Mouse (Mus musculus) liver, embryonic 13.5 days (tissue): ENCODE results near the gene Olfr1132. TPM values are rescaled to one million over a fixed set of nuclear protein-coding genes. Genes with fewer than 3 reads are reported as not detected.
"Not testable (repeated sequence)": the region's sequence is repeated elsewhere in the genome, so short reads cannot be mapped to it uniquely, and the experiment has no call there.

Source experiments
- ATAC-seq: fragments of 200-750 bp; cut with Nextera tagmentation; 2 replicates; pipeline ENCODE4 v1.8.0; 2017; ENCODE audit warnings: low read depth, mild to moderate bottlenecking, moderate number of reproducible peaks, moderate library complexity
- DNase-seq: peaks from one replicate; pipeline ENCODE4 v3.0.0; 2022
- H3K27ac ChIP-seq: fragments of 300-500 bp; sonication (generic); 2 replicates; pipeline ENCODE4 v1.5.1; 2015; ENCODE audit warnings: moderate library complexity, mild to moderate bottlenecking, inconsistent platforms
- H3K27me3 ChIP-seq: fragments of 300-500 bp; sonication (generic); 2 replicates; pipeline ENCODE4 v1.6.1; 2015; ENCODE audit warnings: mild to moderate bottlenecking, inconsistent platforms
- H3K36me3 ChIP-seq: fragments of 300-500 bp; sonication (generic); 2 replicates; pipeline ENCODE4 v1.6.1; 2015; ENCODE audit warnings: mild to moderate bottlenecking, inconsistent platforms
- H3K4me1 ChIP-seq: fragments of 300-500 bp; sonication (generic); replicated peaks from 2 replicates; pipeline ENCODE4 v1.6.1; 2015; ENCODE audit warnings: inconsistent platforms
- H3K4me2 ChIP-seq: fragments of 300-500 bp; sonication (generic); 2 replicates; pipeline ENCODE4 v1.6.1; 2015; ENCODE audit warnings: inconsistent platforms, mild to moderate bottlenecking, moderate library complexity
- H3K4me3 ChIP-seq: fragments of 300-500 bp; sonication (generic); replicated peaks from 2 replicates; pipeline ENCODE4 v1.5.1; 2015; ENCODE audit warnings: mild to moderate bottlenecking, inconsistent platforms
- H3K9ac ChIP-seq: fragments of 300-500 bp; sonication (generic); 2 replicates; pipeline ENCODE4 v1.6.1; 2015; ENCODE audit warnings: mild to moderate bottlenecking, inconsistent platforms
- H3K9me3 ChIP-seq: fragments of 300-500 bp; sonication (generic); replicated peaks from 2 replicates; pipeline ENCODE4 v1.6.1; 2016; ENCODE audit warnings: inconsistent platforms
- WGBS: fragments of 180-500 bp; shearing (Covaris S2); methylation state at CpG from one replicate; pipeline ENCODE4 v1.1.7; 2015; ENCODE audit not compliant: insufficient replicate concordance; 5-methylcytosine and 5-hydroxymethylcytosine counted together
- polyA plus RNA-seq: library from polyadenylated mRNA; unstranded; fragments of >200 nt; fragmentation: Nextera tagmentation; extraction: Ambion mirVana; gene quantifications from 2 replicates; pipeline ENCODE4 v1.2.1, GENCODE M21; 2015

Gene Olfr1132
- polyA plus RNA-seq = not detected in 2 replicates

- no peak within 1 kb of the TSS for H3K4me3 ChIP-seq
These were observed at the start of gene Olfr1132 for GRCm38 (mm10) chr2:87637435-87637834. Gene Olfr1132 (minus strand): TSS chr2:87637535.

GRCm38 (mm10) chr2:87673564-87673963 lies 36.2 kb upstream of the Olfr1132 start, which contains the start of gene Olfr1135:
Gene Olfr1135 (minus strand): TSS chr2:87673664.
- ATAC-seq (no peak), DNase-seq (no peak)
- no peaks in the 10 kb centered on the region for H3K27me3 ChIP-seq
- no peaks in the 10 kb centered on the region for H3K4me1 ChIP-seq
- no peak within 1 kb of the TSS for H3K4me3 ChIP-seq
- no peak within 1 kb of the TSS for H3K4me2 ChIP-seq
- no peak within 1 kb of the TSS for H3K9ac ChIP-seq
- H3K36me3 ChIP-seq = no peaks in the 10 kb centered on the region
- H3K27ac ChIP-seq = no peak within 1 kb of the TSS
- WGBS = 4% methylated on average over 1 of the region's 1 CpGs
- no peaks in the 10 kb centered on the region for H3K9me3 ChIP-seq

More at GRCm38 (mm10) chr2:87637435-87637834, at the start of gene Olfr1132:
- H3K9me3 ChIP-seq = no peaks in the 10 kb centered on the region
- no peak within 1 kb of the TSS for H3K4me2 ChIP-seq
- DNase-seq (no peak), ATAC-seq (no peak)
- H3K27me3 ChIP-seq = no peaks in the 10 kb centered on the region
- H3K27ac ChIP-seq = no peak within 1 kb of the TSS
- H3K9ac ChIP-seq = no peak within 1 kb of the TSS
- H3K36me3 ChIP-seq = no peaks in the 10 kb centered on the region
- no peaks in the 10 kb centered on the region for H3K4me1 ChIP-seq

- Histone ChIP-seq H3K9ac (no peak within 1 kb of the TSS), H3K27ac (no peak within 1 kb of the TSS), H3K4me2 (no peak within 1 kb of the TSS), H3K4me3 (no peak within 1 kb of the TSS), H3K27me3 (no peaks in the 10 kb centered on the region), H3K9me3 (peaks cover 2% of the 10 kb centered on the region; the same call in 1 of the 2 replicates), H3K4me1 (no peaks in the 10 kb centered on the region), H3K36me3 (no peaks in the 10 kb centered on the region)
- WGBS = 65% methylated on average over 2 of the region's 2 CpGs
- ATAC-seq = no peak
- no peak for DNase-seq
These were observed 21.0 kb upstream of the Olfr1132 start, which contains the start of gene Olfr1134 for GRCm38 (mm10) chr2:87658360-87658759. Gene Olfr1134 (minus strand): TSS chr2:87658460.

GRCm38 (mm10) chr2:87647274-87647673 lies 9.9 kb upstream of the Olfr1132 start, which contains the start of gene Olfr1133:
Gene Olfr1133 (minus strand): TSS chr2:87647374.
- no peak within 1 kb of the TSS for H3K4me2 ChIP-seq
- DNase-seq (no peak), ATAC-seq (no peak)
- no peaks in the 10 kb centered on the region for H3K4me1 ChIP-seq
- no peaks in the 10 kb centered on the region for H3K9me3 ChIP-seq
- H3K9ac ChIP-seq = no peak within 1 kb of the TSS
- no peak within 1 kb of the TSS for H3K4me3 ChIP-seq
- H3K27ac ChIP-seq = no peak within 1 kb of the TSS
- no peaks in the 10 kb centered on the region for H3K36me3 ChIP-seq
- no peaks in the 10 kb centered on the region for H3K27me3 ChIP-seq

- no peak overlapping the region for H3K9ac ChIP-seq
- H3K4me3 ChIP-seq = no peak overlapping the region
- H3K27me3 ChIP-seq = no peaks in the 10 kb centered on the region
- no peak overlapping the region for H3K27ac ChIP-seq
- no peaks in the 10 kb centered on the region for H3K9me3 ChIP-seq
- ATAC-seq (no peak), DNase-seq (no peak)
- H3K4me1 ChIP-seq = no peaks in the 10 kb centered on the region
- no peak overlapping the region for H3K4me2 ChIP-seq
- H3K36me3 ChIP-seq = no peaks in the 10 kb centered on the region
These were observed 5.1 kb upstream of the Olfr1132 start for GRCm38 (mm10) chr2:87642441-87642840.

- Histone ChIP-seq H3K4me1 (no peaks in the 10 kb centered on the region), H3K9ac (no peak within 1 kb of the TSS), H3K27me3 (no peaks in the 10 kb centered on the region), H3K4me2 (no peak within 1 kb of the TSS), H3K36me3 (no peaks in the 10 kb centered on the region), H3K27ac (no peak within 1 kb of the TSS), H3K4me3 (no peak within 1 kb of the TSS), H3K9me3 (no peaks in the 10 kb centered on the region)
- DNase-seq = no peak
- ATAC-seq = no peak
- WGBS = 40% methylated on average over 3 of the region's 3 CpGs
These were observed 10.5 kb downstream of the Olfr1132 start, which contains the start of gene Olfr1131 for GRCm38 (mm10) chr2:87626804-87627203. Gene Olfr1131 (plus strand): TSS chr2:87627104.

- H3K4me3 ChIP-seq, H3K4me1 ChIP-seq, H3K36me3 ChIP-seq, H3K27me3 ChIP-seq, H3K4me2 ChIP-seq, ATAC-seq, H3K9me3 ChIP-seq, DNase-seq, H3K9ac ChIP-seq, H3K27ac ChIP-seq: not testable (repeated sequence)
These were observed 31.4 kb downstream of the Olfr1132 start, which contains the start of gene Olfr1130 for GRCm38 (mm10) chr2:87605912-87606311. Gene Olfr1130 (plus strand): TSS chr2:87606212.

Other genes starting within 250 kb of the Olfr1132 start
- gene Olfr1123, start 220.9 kb downstream of the Olfr1132 start, polyA plus RNA-seq = not detected in 2 replicates
- gene Olfr1124, start 207.3 kb downstream of the Olfr1132 start, polyA plus RNA-seq = 0.06 TPM in 1 of 2 replicates, not detected in the other
- gene Olfr1126, start 183.6 kb downstream of the Olfr1132 start, polyA plus RNA-seq = not detected in 2 replicates
- not detected in 2 replicates for gene Pramel7, start 140.4 kb downstream of the Olfr1132 start, polyA plus RNA-seq
- gene Pramel6, start 131.0 kb downstream of the Olfr1132 start, polyA plus RNA-seq = not detected in 2 replicates
- not detected in 2 replicates for gene Olfr153, start 105.7 kb downstream of the Olfr1132 start, polyA plus RNA-seq
- not detected in 2 replicates for gene Olfr1128, start 92.0 kb downstream of the Olfr1132 start, polyA plus RNA-seq
- gene Olfr1129, start 63.6 kb downstream of the Olfr1132 start, polyA plus RNA-seq = not detected in 2 replicates
- not detected in 2 replicates for gene Olfr1130, start 31.3 kb downstream of the Olfr1132 start, polyA plus RNA-seq
- not detected in 2 replicates for gene Olfr1131, start 10.4 kb downstream of the Olfr1132 start, polyA plus RNA-seq
- gene Olfr1133, start 9.8 kb upstream of the Olfr1132 start, polyA plus RNA-seq = not detected in 2 replicates
- not detected in 2 replicates for gene Olfr1134, start 20.9 kb upstream of the Olfr1132 start, polyA plus RNA-seq
- not detected in 2 replicates for gene Olfr1135, start 36.1 kb upstream of the Olfr1132 start, polyA plus RNA-seq
- gene Olfr1136, start 56.4 kb upstream of the Olfr1132 start, polyA plus RNA-seq = not detected in 2 replicates
- not detected in 2 replicates for gene Olfr1137, start 75.6 kb upstream of the Olfr1132 start, polyA plus RNA-seq
- gene Olfr1138, start 102.4 kb upstream of the Olfr1132 start, polyA plus RNA-seq = not detected in 2 replicates
- not detected in 2 replicates for gene Olfr1140, start 106.2 kb upstream of the Olfr1132 start, polyA plus RNA-seq
- gene Olfr1141, start 116.5 kb upstream of the Olfr1132 start, polyA plus RNA-seq = not detected in 2 replicates
- not detected in 2 replicates for gene Olfr152, start 141.9 kb upstream of the Olfr1132 start, polyA plus RNA-seq
- not detected in 2 replicates for gene Olfr1143, start 163.1 kb upstream of the Olfr1132 start, polyA plus RNA-seq
- not detected in 2 replicates for gene Olfr1145, start 172.3 kb upstream of the Olfr1132 start, polyA plus RNA-seq
- not detected in 2 replicates for gene Olfr1148, start 193.0 kb upstream of the Olfr1132 start, polyA plus RNA-seq
- not detected in 2 replicates for gene Olfr1150-ps1, start 206.5 kb upstream of the Olfr1132 start, polyA plus RNA-seq
- not detected in 2 replicates for gene Olfr1151, start 218.3 kb upstream of the Olfr1132 start, polyA plus RNA-seq
- gene Olfr1152, start 229.0 kb upstream of the Olfr1132 start, polyA plus RNA-seq = not detected in 2 replicates